Mouse (Mus musculus): Measurements from ENCODE around the gene Pnkp.
"Not testable (repeated sequence)": the region's sequence is repeated elsewhere in the genome, so short reads cannot be mapped to it uniquely, and the experiment has no call there.

The Pnkp gene

DNA sequence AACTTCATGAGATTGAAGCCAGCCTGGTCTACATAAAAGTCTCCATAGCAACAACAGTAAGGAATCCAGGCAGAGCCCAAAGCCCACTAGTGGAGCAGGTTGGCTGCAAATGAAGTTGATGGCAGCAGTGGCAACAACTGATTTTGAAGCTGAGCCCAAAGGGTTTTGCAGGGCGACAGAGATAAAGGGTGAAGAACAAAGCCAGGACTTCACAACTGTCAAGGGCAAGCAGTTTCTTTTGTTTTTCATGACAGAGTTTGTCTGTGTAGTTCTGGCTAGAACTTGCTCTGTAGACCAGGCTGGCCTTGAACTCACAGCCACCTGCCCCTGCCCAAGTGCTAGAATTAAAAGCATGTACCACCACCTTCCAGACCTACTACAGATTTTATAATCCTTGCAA lies 14.2 kb downstream of the Pnkp start:
- peak; percentile 54 for DNase-seq

- not testable (repeated sequence) for DNase-seq
Observed at GRCm38 (mm10) chr7:44871774-44872173, 14.8 kb downstream of the Pnkp start.

DNA sequence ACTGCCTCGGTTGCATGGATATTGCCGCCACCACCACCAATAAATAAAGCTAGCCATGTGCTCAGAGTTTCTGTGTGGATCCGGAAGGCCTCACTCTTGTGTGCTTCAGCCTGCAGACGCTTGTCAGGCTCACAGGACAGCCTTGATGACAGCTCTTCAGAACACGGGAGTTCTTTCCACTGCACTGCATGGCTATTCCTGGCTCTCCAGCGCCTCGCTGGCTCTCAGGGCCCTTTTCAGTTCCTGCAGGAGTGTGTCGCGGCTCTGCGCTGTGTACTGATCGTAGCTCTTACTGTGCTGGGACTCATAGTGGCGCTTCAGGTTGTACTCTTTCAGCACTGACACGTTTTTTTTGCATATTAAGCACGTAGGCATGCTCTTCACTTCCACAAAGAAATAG lies 20.9 kb downstream of the Pnkp start:
- no peak for DNase-seq

DNA sequence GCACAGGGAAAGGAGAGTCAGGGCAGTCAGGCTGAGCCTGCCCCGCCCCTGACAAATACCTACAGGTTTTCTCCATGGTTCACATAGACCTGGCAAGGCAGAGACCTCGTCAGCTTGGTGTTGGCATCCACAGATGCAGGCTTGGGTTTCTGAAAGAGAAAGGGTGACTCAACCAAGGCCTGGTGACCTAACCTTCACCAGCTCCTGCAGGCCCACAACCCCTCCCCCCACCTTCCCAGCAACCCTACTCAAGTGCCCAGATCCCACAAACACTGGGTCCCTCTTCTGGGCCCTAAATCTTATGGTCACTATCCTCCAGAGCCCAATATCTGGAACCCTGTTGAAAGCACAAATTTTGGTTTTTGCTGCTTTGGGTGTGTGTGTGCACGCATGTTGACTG lies 26.1 kb downstream of the Pnkp start:
- no peak for DNase-seq

DNA sequence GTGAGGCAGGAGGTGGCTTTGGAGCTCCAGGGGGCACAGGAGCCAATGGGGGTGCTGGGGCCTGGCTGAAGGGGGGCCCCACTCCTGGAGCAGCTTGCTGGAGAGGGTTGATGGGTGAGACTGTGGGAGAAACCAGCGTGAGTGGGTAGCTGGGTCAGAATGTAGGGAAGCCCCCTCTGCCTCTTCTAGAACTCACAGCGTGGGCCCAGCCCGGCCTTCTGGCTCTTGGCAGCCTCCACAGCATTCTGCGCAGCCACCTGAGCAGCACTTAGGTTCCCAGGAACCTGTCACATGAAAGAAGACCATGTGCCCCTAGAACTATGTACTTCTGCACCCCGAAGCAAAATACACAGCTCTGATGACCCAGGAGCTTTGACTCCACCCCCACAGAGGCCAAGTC lies 27.7 kb downstream of the Pnkp start:
- no peak for DNase-seq

- DNase-seq: no peak
Observed at GRCm38 (mm10) chr7:44886964-44887363, 30.0 kb downstream of the Pnkp start.

- DNase-seq: no peak
Observed at GRCm38 (mm10) chr7:44888256-44889105, 31.5 kb downstream of the Pnkp start.

DNA sequence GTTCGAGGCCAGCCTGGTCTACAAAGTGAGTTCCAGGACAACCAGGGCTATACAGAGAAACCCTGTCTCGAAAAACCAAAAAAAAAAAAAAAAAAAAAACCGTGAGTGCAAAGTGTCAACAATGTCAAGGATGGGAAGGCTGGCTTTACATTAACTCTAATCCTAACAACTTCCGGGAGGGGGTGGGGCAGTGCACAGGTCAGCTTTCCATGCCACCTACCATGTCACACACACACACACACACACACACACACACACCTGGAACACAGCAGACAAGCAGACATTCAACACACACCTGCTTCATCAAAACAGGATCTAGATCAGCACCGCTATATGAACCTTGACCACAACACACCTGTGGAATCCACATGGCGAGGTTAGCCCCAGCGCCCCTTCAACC lies 33.2 kb downstream of the Pnkp start:
- no peak for DNase-seq

DNA sequence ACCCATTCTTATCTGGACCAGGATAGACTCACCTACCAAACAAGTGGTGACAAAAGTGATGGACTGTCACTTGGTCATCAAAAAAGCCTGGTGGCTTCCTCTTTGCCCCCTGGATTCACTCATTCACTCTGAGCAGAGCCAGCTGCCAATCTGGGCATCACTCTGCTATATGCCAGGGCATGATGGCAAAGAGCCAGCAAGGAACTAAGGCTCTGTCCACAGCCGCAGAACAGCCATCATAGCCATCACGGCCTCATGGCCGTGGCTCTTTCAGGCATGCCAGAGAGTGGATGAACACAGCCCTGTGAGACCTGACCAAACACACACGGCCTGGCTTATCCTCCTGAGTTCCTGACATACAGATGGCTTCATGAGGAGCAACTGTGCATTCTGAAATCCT lies 33.8 kb downstream of the Pnkp start:
- no peak for DNase-seq

GRCm38 (mm10) chr7:44891611-44892010 lies 34.7 kb downstream of the Pnkp start:
- no peak for DNase-seq

DNA sequence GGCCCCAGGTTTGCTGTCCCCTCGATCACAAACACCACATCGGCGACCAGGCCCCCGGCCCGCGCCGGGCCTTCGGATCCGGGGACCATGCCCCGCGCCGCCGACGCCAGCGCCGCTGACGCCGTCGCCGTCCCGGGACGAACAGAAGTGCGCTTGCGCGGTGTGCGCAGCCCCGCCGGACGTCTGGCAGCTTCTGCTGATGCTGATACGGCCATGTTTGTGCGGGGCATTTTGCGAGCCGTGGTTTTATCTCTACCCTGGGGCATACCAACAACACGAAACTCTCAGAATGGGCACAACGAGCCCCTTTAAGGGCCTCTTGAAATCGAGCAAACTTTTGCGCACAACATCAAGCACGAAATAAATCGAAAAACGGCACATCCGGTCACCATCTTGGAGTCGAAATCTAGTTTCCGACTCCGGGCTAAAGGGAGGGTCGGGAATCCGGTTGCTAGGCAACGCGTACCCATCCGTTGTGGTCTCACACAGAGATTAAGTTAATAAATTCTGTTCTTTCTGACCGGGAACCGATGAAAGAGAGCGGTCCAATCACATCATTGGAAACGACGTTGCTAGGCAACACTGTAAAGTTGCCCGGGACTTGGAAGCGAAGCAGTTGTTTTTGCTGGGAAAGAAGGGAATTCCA lies 35.5 kb downstream of the Pnkp start, which contains the start of gene Med25:
Med25 (minus strand) TSS at position 437 of the 646 bp plus-strand sequence.
- peak; percentile 94 for DNase-seq

GRCm38 (mm10) chr7:44893197-44893596 lies 36.3 kb downstream of the Pnkp start:
- no peak for DNase-seq

DNA sequence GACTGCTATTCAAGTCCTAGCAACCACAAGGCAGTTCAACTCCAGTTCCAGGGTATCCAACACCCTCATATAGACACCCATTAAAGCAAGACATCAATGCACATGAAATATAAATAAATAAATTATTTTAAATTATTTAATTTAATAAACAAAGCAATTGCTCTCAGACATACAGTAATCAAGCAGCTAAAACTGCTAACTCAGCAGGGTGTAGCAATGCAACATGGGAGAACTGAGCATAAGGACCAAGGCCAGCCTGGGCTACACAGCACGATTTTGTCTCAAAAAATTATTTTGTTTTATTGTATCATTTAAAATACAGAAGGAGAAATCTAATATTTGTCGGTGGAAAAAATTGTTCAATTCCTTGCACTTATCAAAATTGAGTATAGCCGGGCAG lies 37.2 kb downstream of the Pnkp start:
- no peak for DNase-seq

DNA sequence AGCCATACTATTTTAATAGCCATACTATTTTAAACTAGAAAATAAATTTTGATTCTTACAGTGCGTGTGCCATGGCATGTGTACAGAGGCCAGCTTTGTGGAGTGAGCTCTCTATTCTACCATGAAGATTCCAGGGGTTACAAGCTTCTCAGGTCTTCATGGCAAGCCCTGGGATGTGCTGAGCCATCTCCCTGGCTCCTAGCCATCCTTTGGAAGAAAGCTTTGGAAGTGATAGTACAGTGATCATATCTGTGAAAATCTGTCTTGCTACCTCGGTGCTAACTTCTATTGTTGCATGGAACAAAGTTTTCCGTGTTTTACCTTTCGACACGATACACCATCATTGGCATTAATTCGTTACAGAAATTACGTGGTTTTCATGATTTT lies 38.3 kb downstream of the Pnkp start:
- no peak for DNase-seq

- DNase-seq: peak; percentile 95
Observed at GRCm38 (mm10) chr7:44895593-44896434, 38.9 kb downstream of the Pnkp start, which contains the start of gene Fuz. Fuz (plus strand) TSS chr7:44896079.

GRCm38 (mm10) chr7:44896499-44896898 lies 39.6 kb downstream of the Pnkp start:
- no peak for DNase-seq

GRCm38 (mm10) chr7:44898607-44899006 lies 41.7 kb downstream of the Pnkp start:
- DNase-seq: peak; percentile 68

DNA sequence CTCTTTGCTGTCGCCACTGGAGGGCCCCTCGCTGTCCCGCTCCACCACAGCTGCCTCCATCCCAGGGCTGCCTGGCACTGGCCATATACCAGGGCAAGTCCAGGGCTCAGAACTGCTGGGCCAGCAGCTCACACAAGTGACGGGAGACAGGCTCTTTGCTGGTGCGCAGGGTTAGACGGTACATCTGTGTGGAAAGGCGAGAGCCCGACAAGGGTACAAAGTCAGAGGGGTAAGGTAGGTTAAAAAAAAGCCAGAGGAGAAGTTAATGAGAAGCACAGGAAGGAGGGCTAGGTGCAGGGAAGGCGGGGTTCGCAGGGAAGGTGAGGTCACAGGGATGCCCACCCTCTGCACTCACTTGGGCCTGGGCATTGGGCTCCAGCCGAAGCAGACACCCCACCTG lies 43.7 kb downstream of the Pnkp start:
- DNase-seq: no peak

- DNase-seq: no peak
Observed at GRCm38 (mm10) chr7:44901230-44901722, 44.3 kb downstream of the Pnkp start.

DNA sequence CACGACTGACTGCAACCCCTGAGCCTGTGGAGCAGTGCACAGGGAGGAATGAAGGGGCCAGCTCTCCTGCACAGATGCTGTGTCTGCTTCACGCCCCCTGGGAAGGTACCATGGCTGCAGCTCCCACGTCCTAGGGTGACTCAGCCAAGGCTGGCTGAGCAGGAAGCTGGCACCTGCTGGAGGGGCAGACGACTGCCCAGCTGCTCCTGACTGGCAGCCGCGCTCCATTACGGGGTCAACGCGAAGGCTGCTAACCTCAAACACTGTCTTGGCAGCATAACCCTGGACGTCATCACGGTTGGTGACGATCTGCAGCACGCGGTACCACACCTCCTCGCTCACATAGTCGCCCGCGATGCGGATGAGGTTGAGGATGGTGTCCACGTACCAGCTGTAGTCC lies 48.5 kb downstream of the Pnkp start:
- no peak for DNase-seq

GRCm38 (mm10) chr7:44908706-44909476 lies 52.0 kb downstream of the Pnkp start:
- DNase-seq: no peak
